Mouse (Mus musculus) stomach, embryonic 16.5 days (tissue): ENCODE results near the gene Retreg3. TPM values are rescaled to one million over a fixed set of nuclear protein-coding genes. Genes with fewer than 3 reads are reported as not detected.

Experiments
- ATAC-seq: fragments of 200-750 bp; cut with Nextera tagmentation; 2 replicates; pipeline ENCODE4 v1.8.0; 2017; ENCODE audit warnings: moderate number of reproducible peaks, moderate TSS enrichment; ENCODE audit not compliant: insufficient read depth, low FRiP score
- H3K27ac ChIP-seq: fragments of 300-500 bp; sonication (generic); 2 replicates; pipeline ENCODE4 v1.5.1; 2014; ENCODE audit warnings: low read length
- H3K27me3 ChIP-seq: fragments of 300-500 bp; sonication (generic); 2 replicates; pipeline ENCODE4 v1.6.1; 2014; ENCODE audit warnings: low read length, control low read depth, mixed read lengths; ENCODE audit not compliant: control insufficient read depth, insufficient read depth
- H3K36me3 ChIP-seq: fragments of 300-500 bp; sonication (generic); 2 replicates; pipeline ENCODE4 v1.6.1; 2014; ENCODE audit warnings: low read length; ENCODE audit not compliant: control insufficient read depth, insufficient read depth
- H3K4me1 ChIP-seq: fragments of 300-500 bp; sonication (generic); 2 replicates; pipeline ENCODE4 v1.6.1; 2014; ENCODE audit warnings: low read length, control low read depth, mixed read lengths; ENCODE audit not compliant: control insufficient read depth, insufficient read depth
- H3K4me2 ChIP-seq: fragments of 300-500 bp; sonication (generic); 2 replicates; pipeline ENCODE4 v1.6.1; 2014; ENCODE audit warnings: low read depth, low read length, mixed read lengths
- H3K4me3 ChIP-seq: fragments of 300-500 bp; sonication (generic); replicated peaks from 2 replicates; pipeline ENCODE4 v1.5.1; 2014; ENCODE audit warnings: mild to moderate bottlenecking, low read length
- H3K9ac ChIP-seq: fragments of 300-500 bp; sonication (generic); 2 replicates; pipeline ENCODE4 v1.6.1; 2014; ENCODE audit warnings: low read length
- H3K9me3 ChIP-seq: fragments of 300-500 bp; sonication (generic); replicated peaks from 2 replicates; pipeline ENCODE4 v1.6.1; 2016; ENCODE audit warnings: low read length, control low read depth; ENCODE audit not compliant: control insufficient read depth
- WGBS: fragments of 180-500 bp; shearing (Covaris S2); extraction: QIAGEN DNeasy Blood & Tissue Kit; methylation state at CpG from one replicate; pipeline ENCODE4 v1.1.7; 2014; 5-methylcytosine and 5-hydroxymethylcytosine counted together
- polyA plus RNA-seq: library from polyadenylated mRNA; unstranded; fragments of >200 nt; fragmentation: Nextera tagmentation; extraction: Ambion mirVana; gene quantifications from 2 replicates; pipeline ENCODE4 v1.2.1, GENCODE M21; 2015

Retreg3 gene
- polyA plus RNA-seq, 1 experiment from 2014 or later, result 18.7 TPM

DNA sequence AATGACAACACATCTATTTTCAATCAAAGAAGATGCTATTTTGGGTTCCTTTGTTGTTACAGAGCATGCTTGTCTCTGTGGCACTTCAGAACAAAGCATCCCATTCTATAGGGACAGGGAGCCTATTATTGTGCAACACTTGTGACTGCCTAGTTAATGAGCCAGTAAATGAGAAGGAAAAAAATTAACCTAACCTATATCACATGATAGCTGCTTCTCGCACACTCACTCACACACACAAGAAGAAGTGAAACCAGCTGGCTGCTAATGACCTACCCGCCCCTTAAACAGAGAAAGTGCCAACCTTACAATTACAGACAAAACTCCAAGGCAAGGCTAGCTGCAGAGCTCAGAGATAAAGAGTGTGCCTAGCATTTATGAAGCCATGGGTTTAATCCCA lies 4.1 kb downstream of the Retreg3 start:
- no peak overlapping the region for H3K9ac ChIP-seq

DNA sequence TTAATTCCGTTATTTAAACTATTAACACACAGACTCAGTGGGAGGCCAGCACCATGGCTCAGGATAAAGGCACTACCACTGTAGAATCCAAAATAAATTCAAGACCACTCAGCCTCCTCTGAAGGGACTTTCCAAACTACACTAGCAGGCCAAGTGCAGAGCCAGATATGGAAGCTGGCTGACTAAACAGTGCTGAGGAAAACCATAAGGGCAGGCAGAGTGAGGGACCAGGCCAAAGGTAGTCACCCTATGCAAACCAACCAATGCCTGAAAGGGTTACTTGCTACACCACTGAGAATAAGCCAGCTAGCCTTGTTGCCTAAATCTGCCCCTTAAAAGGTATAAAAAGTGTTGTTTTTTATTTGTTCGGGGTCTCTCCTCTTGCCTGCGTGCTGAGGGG lies 7.5 kb downstream of the Retreg3 start:
- no peak overlapping the region for H3K4me3 ChIP-seq
- no peak overlapping the region for H3K27ac ChIP-seq
- H3K4me1 ChIP-seq, result peaks cover 3% of the 10 kb centered on the region; the same call in 1 of the 2 replicates
- H3K4me2 ChIP-seq, result no peak overlapping the region
- H3K9ac ChIP-seq, result no peak overlapping the region
- 84% methylated on average over 3 of the region's 3 CpGs for WGBS
- no peaks in the 10 kb centered on the region for H3K27me3 ChIP-seq
- no peaks in the 10 kb centered on the region for H3K36me3 ChIP-seq
- no peak for ATAC-seq
- no peaks in the 10 kb centered on the region for H3K9me3 ChIP-seq

More for the DNA sequence above, 4.1 kb downstream of the Retreg3 start:
- Histone ChIP-seq H3K4me3 (no peak overlapping the region), H3K27ac (peak overlapping the region; percentile 10), H3K9me3 (no peaks in the 10 kb centered on the region), H3K27me3 (no peaks in the 10 kb centered on the region), H3K36me3 (no peaks in the 10 kb centered on the region), H3K4me2 (no peak overlapping the region), H3K4me1 (peaks cover 14% of the 10 kb centered on the region)
- WGBS, result 64% methylated on average over 2 of the region's 2 CpGs
- ATAC-seq, result no peak

DNA sequence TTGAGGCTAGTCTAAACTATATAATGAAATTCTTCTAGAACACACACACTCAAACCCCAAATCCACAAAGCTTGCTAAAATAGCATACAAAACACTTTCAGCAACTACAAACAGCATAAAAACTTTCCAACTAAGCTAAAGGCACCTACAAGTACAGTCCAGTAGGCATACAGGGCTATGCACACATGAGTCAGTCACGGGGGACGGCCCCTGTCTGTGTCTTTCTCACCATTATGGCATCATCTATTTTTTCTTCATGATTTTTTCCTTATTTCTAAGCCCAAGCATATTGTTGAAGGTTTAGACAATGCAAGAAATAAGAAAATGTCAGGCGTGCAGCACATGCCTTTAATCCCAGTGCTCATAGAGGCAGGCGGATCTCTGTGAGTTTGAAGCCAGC lies 8.5 kb downstream of the Retreg3 start:
- Histone ChIP-seq H3K4me3 (no peak overlapping the region), H3K9ac (no peak overlapping the region), H3K4me1 (0 out of 2 replicates have a peak, but pooled peaks cover 3% of the 10 kb centered on the region), H3K36me3 (no peaks in the 10 kb centered on the region), H3K9me3 (no peaks in the 10 kb centered on the region), H3K4me2 (no peak overlapping the region), H3K27me3 (no peaks in the 10 kb centered on the region), H3K27ac (peak overlapping the region; percentile 35; the same call in 1 of the 2 replicates)
- ATAC-seq, result no peak
- 79% methylated on average over 4 of the region's 4 CpGs for WGBS

DNA sequence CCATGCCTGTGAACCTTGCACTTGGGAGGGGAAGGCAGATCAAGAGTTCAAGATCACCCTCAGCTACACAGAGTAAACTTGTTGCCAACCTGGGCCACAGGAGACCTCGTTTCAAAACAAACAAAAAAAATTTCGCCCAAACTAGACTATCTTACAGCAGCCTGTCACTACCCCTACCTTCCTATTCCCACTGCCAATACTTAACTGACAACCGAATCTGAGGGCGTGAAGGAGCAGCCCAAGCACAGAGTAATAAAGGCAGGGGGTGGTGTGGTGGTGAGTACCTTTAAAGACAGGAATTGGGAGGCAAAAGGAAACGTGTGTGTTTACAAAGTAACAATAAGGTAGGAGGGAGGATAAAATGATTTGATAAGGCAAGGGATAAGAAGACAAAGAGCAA lies 9.0 kb downstream of the Retreg3 start:
- no peak overlapping the region for H3K4me3 ChIP-seq
- no peak for ATAC-seq
- peak overlapping the region; percentile 35; the same call in 1 of the 2 replicates for H3K27ac ChIP-seq
- H3K36me3 ChIP-seq, result no peaks in the 10 kb centered on the region
- H3K9ac ChIP-seq, result no peak overlapping the region; the same call in 1 of the 2 replicates
- no peaks in the 10 kb centered on the region for H3K27me3 ChIP-seq
- no peaks in the 10 kb centered on the region for H3K9me3 ChIP-seq
- no peak overlapping the region for H3K4me2 ChIP-seq
- 45% methylated on average over 5 of the region's 5 CpGs for WGBS
- H3K4me1 ChIP-seq, result no peaks in the 10 kb centered on the region

DNA sequence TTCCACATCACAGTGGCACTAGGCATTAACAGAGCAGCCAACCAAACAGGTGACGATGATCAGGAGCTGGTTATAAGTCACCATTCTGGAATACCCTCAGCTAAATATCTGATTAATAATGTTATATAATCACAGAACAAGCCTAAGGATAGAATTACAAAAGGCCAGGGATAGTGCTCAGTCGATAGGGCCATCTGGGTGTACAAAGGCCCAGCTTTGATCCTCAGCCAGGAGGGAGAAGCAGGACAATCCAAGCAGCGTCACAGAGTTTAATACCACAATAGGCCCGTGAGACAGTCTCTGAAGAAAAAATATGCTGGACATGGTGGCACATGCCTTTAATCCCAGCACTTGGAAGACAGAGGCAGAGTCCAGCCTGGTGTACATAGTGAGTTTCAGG lies 10.3 kb downstream of the Retreg3 start:
- H3K4me3 ChIP-seq, result no peak overlapping the region
- no peaks in the 10 kb centered on the region for H3K4me1 ChIP-seq
- H3K9ac ChIP-seq, result no peak overlapping the region
- H3K36me3 ChIP-seq, result no peaks in the 10 kb centered on the region
- ATAC-seq, result no peak
- WGBS, result 75% methylated on average over 4 of the region's 4 CpGs
- no peak overlapping the region for H3K4me2 ChIP-seq
- H3K27me3 ChIP-seq, result no peaks in the 10 kb centered on the region
- no peaks in the 10 kb centered on the region for H3K9me3 ChIP-seq
- no peak overlapping the region for H3K27ac ChIP-seq

DNA sequence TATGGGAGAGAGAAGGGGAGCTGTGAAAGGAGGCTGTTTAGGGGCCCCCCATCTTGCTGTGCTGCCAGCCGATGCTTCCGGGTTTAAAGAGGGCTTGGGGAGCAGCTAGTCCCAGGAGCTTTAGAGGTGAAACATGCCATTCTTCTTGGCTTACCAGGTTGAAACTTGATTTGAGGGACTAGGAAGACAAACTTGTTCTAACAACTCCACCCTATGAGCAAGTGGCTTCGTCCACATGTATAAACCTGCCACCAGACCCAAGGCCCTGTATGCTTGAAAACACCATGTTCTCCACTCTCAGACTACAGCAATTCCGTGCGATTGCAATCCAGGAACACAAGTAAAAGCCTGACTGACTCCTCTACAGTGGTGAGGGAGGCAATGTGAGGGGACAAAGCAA lies 16.7 kb downstream of the Retreg3 start:
- peak overlapping the region; percentile 94 for H3K27ac ChIP-seq
- H3K4me2 ChIP-seq, result 0 out of 2 replicates have a peak overlapping the region, but pooled peaks have one; percentile 17
- H3K36me3 ChIP-seq, result peaks cover 4% of the 10 kb centered on the region; the same call in 1 of the 2 replicates
- H3K4me3 ChIP-seq, result no peak overlapping the region
- H3K27me3 ChIP-seq, result no peaks in the 10 kb centered on the region
- no peaks in the 10 kb centered on the region for H3K9me3 ChIP-seq
- WGBS, result 78% methylated on average over 5 of the region's 5 CpGs
- no peaks in the 10 kb centered on the region for H3K4me1 ChIP-seq
- no peak for ATAC-seq
- H3K9ac ChIP-seq, result peak overlapping the region; percentile 38; the same call in 1 of the 2 replicates

DNA sequence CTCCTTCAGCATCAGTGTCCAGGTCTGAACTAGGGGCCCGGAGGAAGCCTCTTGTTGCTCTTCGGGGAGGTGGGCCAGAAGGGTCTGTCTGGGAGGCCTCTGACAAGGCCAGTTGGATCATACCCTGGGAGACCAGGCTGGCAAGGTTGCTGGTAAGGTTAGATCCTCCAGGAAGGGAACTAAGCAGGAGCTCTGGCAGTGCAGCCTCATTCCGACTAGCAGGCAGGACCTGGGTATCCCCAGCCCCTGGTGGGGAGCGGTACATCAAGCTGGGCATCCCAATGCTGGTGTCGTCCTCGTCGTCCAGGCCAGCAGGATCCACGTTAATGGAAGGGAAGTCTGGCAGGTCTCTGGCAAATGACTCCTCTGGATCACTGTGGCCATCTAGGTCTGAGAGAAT lies 21.5 kb downstream of the Retreg3 start:
- no peaks in the 10 kb centered on the region for H3K27me3 ChIP-seq
- WGBS, result 89% methylated on average over 8 of the region's 8 CpGs
- no peak overlapping the region for H3K4me3 ChIP-seq
- H3K4me2 ChIP-seq, result no peak overlapping the region
- H3K27ac ChIP-seq, result no peak overlapping the region
- H3K9me3 ChIP-seq, result no peaks in the 10 kb centered on the region
- no peak for ATAC-seq
- no peak overlapping the region for H3K9ac ChIP-seq
- peaks cover 6% of the 10 kb centered on the region; the same call in 1 of the 2 replicates for H3K36me3 ChIP-seq
- H3K4me1 ChIP-seq, result peaks cover 12% of the 10 kb centered on the region

DNA sequence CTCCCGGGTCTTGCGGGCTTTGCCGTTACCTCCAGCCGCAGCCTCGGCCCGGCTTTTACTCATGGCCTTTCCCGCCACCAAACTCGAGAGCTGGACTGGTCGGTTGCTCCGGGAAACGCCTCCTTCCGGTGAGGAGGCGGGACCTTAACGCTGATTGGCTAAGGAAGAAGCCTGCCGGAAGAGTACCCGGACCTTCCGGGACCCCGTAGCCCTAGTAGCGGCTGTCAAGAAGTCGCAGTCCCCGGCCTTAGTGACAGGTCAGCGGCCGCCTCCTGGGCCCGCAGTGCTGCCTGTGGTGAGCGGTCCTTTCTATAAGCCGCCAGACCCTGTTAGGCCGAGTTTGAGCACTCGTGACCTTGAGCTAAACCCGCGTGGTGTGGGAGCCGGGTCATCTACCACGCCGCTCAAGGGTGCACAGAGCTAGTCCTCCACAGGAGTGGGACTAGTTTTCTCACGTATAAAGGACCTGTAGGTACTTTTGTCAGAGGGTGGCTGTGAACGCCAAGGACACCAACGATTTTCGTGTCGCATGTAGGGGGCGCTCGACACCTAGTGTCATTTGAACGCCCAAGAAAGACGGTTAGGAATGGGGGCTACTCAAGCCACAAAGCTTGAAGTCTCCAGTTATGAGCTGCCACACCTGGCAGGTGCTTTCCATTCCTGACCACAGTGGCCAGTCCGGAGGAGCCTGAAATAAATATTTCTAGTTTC lies 24.2 kb downstream of the Retreg3 start, which contains the start of gene Psmc3ip:
Psmc3ip (minus strand) TSS at position 123 of the 711 bp plus-strand sequence.
- Histone ChIP-seq H3K36me3 (peaks cover 16% of the 10 kb centered on the region), H3K4me2 (peak within 1 kb of the TSS; percentile 98), H3K27me3 (no peaks in the 10 kb centered on the region), H3K27ac (peak within 1 kb of the TSS; percentile 97), H3K9ac (peak within 1 kb of the TSS; percentile 89), H3K4me3 (peak within 1 kb of the TSS; percentile 93), H3K4me1 (peaks cover 12% of the 10 kb centered on the region), H3K9me3 (no peaks in the 10 kb centered on the region)
- ATAC-seq, result peak; percentile 96
- WGBS, result under 1% methylated on average over 43 of the region's 43 CpGs

DNA sequence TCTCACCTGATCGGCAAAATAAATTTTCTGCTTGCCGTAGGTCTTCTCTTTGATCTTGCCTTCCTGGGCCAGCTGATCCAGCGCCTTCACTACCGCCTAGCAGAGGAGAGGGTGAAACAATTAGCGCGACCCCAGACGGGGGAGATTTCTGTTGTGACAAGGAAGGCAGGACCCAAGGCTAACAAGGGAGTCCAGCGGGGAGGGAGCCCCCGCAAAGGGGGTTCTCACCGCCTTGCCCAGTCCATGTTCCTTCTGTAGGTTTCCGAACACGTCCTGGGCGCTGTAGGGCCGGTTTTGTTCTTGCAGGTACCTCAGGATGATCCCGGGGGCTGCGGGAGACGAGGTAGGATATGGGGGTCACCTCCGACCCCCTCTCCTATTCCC lies 24.8 kb downstream of the Retreg3 start:
- Histone ChIP-seq H3K4me2 (peak overlapping the region; percentile 98), H3K36me3 (peaks cover 18% of the 10 kb centered on the region), H3K4me1 (peaks cover 12% of the 10 kb centered on the region), H3K4me3 (peak overlapping the region; percentile 93), H3K9me3 (no peaks in the 10 kb centered on the region), H3K9ac (peak overlapping the region; percentile 81), H3K27ac (no peak overlapping the region), H3K27me3 (no peaks in the 10 kb centered on the region)
- WGBS, result under 1% methylated on average over 18 of the region's 18 CpGs
- ATAC-seq, result no peak
